Mouse (Mus musculus) hindbrain, embryonic 13.5 days (tissue): ENCODE measurements at regions not wholly inside any gene's neighbourhood (a gene's known extent, or its start where the extent isn't known, plus 50 kb on each side); places are given as distances from the start of the nearest gene placed in this dataset.
"Not testable (repeated sequence)": the region's sequence is repeated elsewhere in the genome, so short reads cannot be mapped to it uniquely, and the experiment has no call there.

ENCODE experiments used
- ATAC-seq: fragments of 200-750 bp; cut with Nextera tagmentation; 2 replicates; pipeline ENCODE4 v1.8.0; 2017; ENCODE audit warnings: moderate TSS enrichment; ENCODE audit not compliant: low FRiP score
- H3K27ac ChIP-seq: fragments of 300-500 bp; sonication (generic); 2 replicates; pipeline ENCODE4 v1.5.1; 2015; ENCODE audit warnings: inconsistent platforms, mild to moderate bottlenecking, moderate library complexity
- H3K27me3 ChIP-seq: fragments of 300-500 bp; sonication (generic); 2 replicates; pipeline ENCODE4 v1.6.1; 2015; ENCODE audit warnings: mild to moderate bottlenecking, inconsistent platforms
- H3K36me3 ChIP-seq: fragments of 300-500 bp; sonication (generic); 2 replicates; pipeline ENCODE4 v1.6.1; 2015; ENCODE audit warnings: mild to moderate bottlenecking, inconsistent platforms
- H3K4me1 ChIP-seq: fragments of 300-500 bp; sonication (generic); replicated peaks from 2 replicates; pipeline ENCODE4 v1.6.1; 2015; ENCODE audit warnings: inconsistent platforms
- H3K4me2 ChIP-seq: fragments of 300-500 bp; sonication (generic); 2 replicates; pipeline ENCODE4 v1.6.1; 2015; ENCODE audit warnings: inconsistent platforms, mild to moderate bottlenecking, moderate library complexity
- H3K4me3 ChIP-seq: fragments of 300-500 bp; sonication (generic); 2 replicates; pipeline ENCODE4 v1.5.1; 2015; ENCODE audit warnings: mild to moderate bottlenecking, inconsistent platforms
- H3K9ac ChIP-seq: fragments of 300-500 bp; sonication (generic); 2 replicates; pipeline ENCODE4 v1.6.1; 2015; ENCODE audit warnings: mild to moderate bottlenecking, inconsistent platforms
- H3K9me3 ChIP-seq: fragments of 300-500 bp; sonication (generic); 2 replicates; pipeline ENCODE4 v1.6.1; 2016; ENCODE audit warnings: inconsistent platforms
- whole genome bisulfite sequencing: fragments of 180-500 bp; shearing (Covaris S2); methylation state at CpG from one replicate; pipeline ENCODE4 v1.1.7; 2015; 5-methylcytosine and 5-hydroxymethylcytosine counted together

DNA sequence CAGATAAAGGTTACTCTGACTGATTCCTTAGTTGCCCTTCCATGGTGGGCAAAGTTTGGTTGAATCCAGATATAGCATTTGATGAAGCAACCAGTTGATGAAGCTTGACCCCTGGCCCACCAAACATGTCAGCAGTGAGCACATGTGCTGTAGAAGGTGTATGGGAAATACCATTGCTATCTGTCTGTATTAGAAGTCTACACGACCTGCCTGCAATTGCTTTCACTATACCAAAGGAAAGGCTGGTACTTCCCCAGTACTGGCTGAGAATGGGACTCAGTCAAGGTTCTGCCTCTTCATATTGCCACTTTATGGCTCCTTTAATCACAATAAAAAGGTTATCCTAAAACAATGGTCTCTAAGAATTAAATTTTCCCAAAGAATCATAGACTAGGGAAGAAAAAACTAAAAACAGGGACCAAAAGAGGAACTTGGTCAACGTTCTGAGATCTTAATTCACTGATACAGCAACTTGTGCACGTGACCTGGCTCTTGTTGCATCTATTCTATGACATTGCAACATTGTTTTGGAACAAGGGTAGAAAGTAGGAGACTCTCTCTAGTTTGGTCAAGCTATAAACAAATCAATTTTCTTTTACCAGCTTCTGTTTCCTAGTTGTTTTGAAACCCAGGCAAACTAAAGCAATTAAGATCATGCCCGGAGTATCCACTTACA, 284.0 kb downstream of the Rapgef2 start:
- H3K4me2 ChIP-seq: no peak overlapping the region

DNA sequence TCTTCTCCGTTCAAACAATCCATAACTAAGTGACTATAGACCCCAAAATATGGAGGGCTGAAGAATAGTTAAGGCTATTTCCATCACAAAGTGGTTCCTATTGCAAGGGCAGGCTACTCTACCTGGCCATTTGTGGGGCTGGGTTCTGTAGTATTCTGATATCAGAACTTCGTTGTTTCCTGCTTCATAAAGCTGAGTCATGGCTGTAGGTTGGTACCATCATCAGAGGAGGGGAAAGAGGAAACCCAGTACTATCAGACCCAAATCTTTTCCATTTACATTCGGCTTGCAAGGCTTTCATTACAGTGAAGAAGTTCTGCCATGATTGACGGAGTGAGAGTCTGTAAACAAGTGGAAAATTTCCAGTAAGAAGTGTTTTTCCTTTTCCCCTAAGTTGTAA, 284.6 kb downstream of the Rapgef2 start:
- no peaks in the 10 kb centered on the region for H3K4me1 ChIP-seq
- WGBS: 90% methylated on average over 4 of the region's 4 CpGs
- ATAC-seq: no peak

More for the DNA sequence above, 284.0 kb downstream of the Rapgef2 start:
- WGBS: 84% methylated on average over 4 of the region's 4 CpGs
- no peak for ATAC-seq
- no peak overlapping the region for H3K27ac ChIP-seq
- no peaks in the 10 kb centered on the region for H3K4me1 ChIP-seq
- no peaks in the 10 kb centered on the region for H3K9me3 ChIP-seq
- no peak overlapping the region for H3K9ac ChIP-seq
- no peaks in the 10 kb centered on the region for H3K27me3 ChIP-seq
- H3K4me3 ChIP-seq: no peak overlapping the region
- no peaks in the 10 kb centered on the region for H3K36me3 ChIP-seq

DNA sequence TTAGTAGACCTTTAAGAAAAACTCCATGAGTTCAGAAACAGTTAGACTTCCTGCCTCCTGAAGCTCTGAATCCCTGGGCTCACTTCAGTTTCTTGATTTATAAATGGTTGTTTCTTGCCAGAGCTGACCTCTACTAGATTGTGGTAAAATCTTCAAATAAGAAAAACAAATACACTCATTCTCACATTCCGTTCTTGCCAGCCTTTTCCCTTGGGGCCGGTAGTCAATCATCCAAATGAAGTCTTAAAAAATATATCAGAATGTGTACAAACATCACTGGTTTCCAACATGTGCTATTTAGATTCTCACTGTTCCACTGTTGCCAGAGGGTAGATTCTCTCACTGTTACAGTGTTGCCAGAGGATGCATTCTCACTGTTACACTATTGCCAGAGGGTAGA, 286.0 kb downstream of the Rapgef2 start:
- WGBS: 72% methylated on average over 2 of the region's 2 CpGs
- Histone ChIP-seq H3K27me3 (no peaks in the 10 kb centered on the region), H3K4me1 (no peaks in the 10 kb centered on the region), H3K4me3 (no peak overlapping the region), H3K4me2 (no peak overlapping the region), H3K36me3 (no peaks in the 10 kb centered on the region), H3K9me3 (no peaks in the 10 kb centered on the region), H3K9ac (no peak overlapping the region), H3K27ac (no peak overlapping the region)
- no peak for ATAC-seq

More for the DNA sequence above, 284.6 kb downstream of the Rapgef2 start:
- no peak overlapping the region for H3K9ac ChIP-seq
- no peak overlapping the region for H3K27ac ChIP-seq
- no peak overlapping the region for H3K4me2 ChIP-seq
- H3K4me3 ChIP-seq: no peak overlapping the region
- H3K9me3 ChIP-seq: no peaks in the 10 kb centered on the region
- H3K36me3 ChIP-seq: no peaks in the 10 kb centered on the region
- H3K27me3 ChIP-seq: no peaks in the 10 kb centered on the region

DNA sequence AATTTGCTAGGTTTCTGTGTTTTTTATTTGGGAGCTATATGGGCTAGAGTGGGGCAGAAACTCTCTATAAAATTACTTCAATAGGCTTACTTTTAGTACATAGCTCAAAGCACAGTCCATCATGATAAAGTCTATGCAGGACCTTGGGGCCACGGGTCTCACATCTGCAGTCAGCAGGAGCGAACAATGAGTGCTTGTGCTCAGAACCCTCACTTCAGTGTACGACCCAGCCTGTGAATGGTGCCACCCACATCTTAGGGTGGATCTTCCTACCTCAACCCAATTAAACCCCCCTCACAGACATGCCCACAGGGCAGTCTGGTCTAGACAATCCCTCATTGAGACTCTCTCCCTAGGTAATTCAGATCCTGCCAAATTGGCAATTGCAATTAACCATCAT, 286.5 kb downstream of the Rapgef2 start:
- Histone ChIP-seq H3K27ac (no peak overlapping the region), H3K27me3 (no peaks in the 10 kb centered on the region), H3K4me2 (no peak overlapping the region), H3K4me1 (no peaks in the 10 kb centered on the region), H3K9me3 (no peaks in the 10 kb centered on the region), H3K36me3 (no peaks in the 10 kb centered on the region), H3K4me3 (no peak overlapping the region), H3K9ac (no peak overlapping the region)
- 79% methylated on average over 3 of the region's 3 CpGs for WGBS
- ATAC-seq: no peak

- Histone ChIP-seq H3K27me3 (no peaks in the 10 kb centered on the region), H3K4me2 (no peak overlapping the region), H3K9me3 (no peaks in the 10 kb centered on the region), H3K36me3 (no peaks in the 10 kb centered on the region), H3K4me3 (no peak overlapping the region), H3K27ac (no peak overlapping the region), H3K9ac (no peak overlapping the region), H3K4me1 (no peaks in the 10 kb centered on the region)
- ATAC-seq: no peak
- 74% methylated on average over 2 of the region's 2 CpGs for WGBS
Measured at GRCm38 (mm10) chr3:78988120-78988519, 298.2 kb downstream of the Rapgef2 start.

GRCm38 (mm10) chr3:78986726-78987125, 299.6 kb downstream of the Rapgef2 start:
- no peak overlapping the region for H3K4me2 ChIP-seq
- no peaks in the 10 kb centered on the region for H3K27me3 ChIP-seq
- H3K36me3 ChIP-seq: no peaks in the 10 kb centered on the region
- WGBS: 87% methylated on average over 7 of the region's 7 CpGs
- H3K4me3 ChIP-seq: no peak overlapping the region
- no peaks in the 10 kb centered on the region for H3K4me1 ChIP-seq
- ATAC-seq: no peak
- no peaks in the 10 kb centered on the region for H3K9me3 ChIP-seq
- H3K27ac ChIP-seq: no peak overlapping the region
- no peak overlapping the region for H3K9ac ChIP-seq

DNA sequence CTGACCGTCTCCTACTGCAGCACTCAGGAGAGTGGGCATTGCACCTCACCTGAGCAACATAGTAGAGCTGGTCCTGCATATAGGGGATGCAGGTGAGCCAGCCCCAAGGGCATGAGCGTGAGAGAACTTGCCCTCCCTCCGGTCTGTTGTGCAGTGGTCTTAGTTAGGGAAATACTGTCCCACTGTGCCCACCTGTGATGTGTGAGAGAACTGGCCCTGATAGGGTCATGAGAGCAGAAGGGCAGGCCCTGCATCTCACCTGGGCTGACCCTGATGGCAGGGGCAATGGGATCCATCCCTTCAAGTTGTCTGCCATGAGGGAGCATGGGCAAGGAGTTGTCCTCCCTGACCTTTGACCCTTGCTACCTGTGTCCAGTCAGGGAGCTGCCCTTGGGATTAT, 305.3 kb downstream of the Rapgef2 start:
- H3K4me3 ChIP-seq: no peak overlapping the region
- H3K9ac ChIP-seq: no peak overlapping the region
- H3K27ac ChIP-seq: no peak overlapping the region
- no peak overlapping the region for H3K4me2 ChIP-seq
- no peaks in the 10 kb centered on the region for H3K36me3 ChIP-seq
- no peaks in the 10 kb centered on the region for H3K4me1 ChIP-seq
- WGBS: 80% methylated on average over 3 of the region's 3 CpGs
- no peaks in the 10 kb centered on the region for H3K27me3 ChIP-seq
- no peaks in the 10 kb centered on the region for H3K9me3 ChIP-seq
- no peak for ATAC-seq

DNA sequence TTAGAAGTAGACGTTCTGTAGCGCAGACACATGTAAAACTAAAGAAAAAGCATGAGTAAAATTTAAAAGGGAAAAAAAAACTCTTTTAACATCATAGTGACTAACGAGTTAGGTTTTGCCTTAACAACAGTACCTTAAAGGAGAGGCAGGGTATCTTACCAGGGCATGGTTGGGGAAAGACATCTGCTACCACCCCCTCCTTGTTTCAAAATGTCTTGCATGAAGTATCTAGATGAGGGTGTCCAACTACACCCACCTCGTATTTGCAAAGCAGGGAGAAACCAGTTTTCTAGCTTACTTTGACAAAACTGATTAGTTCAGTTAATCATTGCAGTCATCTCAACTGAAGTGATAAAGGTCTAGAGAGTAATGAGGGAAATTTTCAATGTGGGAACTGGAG, 307.5 kb downstream of the Rapgef2 start:
- Histone ChIP-seq H3K4me1 (no peaks in the 10 kb centered on the region), H3K9ac (no peak overlapping the region), H3K27ac (no peak overlapping the region), H3K4me3 (no peak overlapping the region), H3K9me3 (no peaks in the 10 kb centered on the region), H3K36me3 (no peaks in the 10 kb centered on the region), H3K27me3 (no peaks in the 10 kb centered on the region), H3K4me2 (no peak overlapping the region)
- 93% methylated on average over 4 of the region's 4 CpGs for WGBS
- no peak for ATAC-seq

DNA sequence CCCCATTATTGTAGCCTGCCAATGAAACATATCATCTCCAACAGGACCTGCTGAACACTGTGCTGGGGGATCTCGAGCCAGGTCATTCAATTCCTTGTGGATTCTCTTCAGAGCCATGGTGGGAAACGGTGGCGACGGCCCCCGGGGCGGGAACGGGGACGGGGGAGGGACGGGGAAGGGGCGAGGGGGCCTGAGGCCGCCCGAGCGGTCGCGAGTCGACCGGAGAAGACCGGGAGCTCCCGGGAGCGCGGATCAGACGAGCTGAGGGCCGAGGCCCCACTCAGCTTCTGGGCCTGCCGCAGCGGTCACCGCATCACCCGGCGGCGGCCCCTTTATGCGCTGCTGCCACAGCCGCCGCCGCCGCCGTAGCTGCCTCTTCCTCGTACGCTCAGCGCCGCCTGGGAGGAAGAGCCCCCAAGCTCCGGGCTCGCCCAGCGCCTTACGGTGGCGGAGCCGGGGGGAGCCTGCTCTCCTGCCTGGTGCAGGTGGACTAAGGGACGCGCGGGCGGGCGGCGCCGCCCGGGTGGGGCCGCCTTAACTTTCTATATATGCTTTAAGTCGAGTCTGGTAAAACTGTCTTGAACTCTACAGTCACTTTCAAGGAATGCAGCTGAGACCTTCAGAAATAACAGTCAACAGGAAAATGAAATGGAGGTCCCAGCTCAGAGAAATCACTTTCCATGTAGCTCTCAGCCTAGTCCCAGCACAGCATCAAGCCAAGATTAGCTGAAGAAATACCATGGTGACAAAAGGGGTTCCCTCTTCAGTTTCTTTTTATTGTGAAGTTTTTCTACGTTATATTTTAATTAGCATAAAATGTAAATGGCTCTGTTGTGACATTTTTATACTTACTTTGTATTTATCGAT, 319.4 kb downstream of the Rapgef2 start:
- WGBS: 5% methylated on average over 29 of the region's 57 CpGs
- peak; percentile 91 for ATAC-seq

DNA sequence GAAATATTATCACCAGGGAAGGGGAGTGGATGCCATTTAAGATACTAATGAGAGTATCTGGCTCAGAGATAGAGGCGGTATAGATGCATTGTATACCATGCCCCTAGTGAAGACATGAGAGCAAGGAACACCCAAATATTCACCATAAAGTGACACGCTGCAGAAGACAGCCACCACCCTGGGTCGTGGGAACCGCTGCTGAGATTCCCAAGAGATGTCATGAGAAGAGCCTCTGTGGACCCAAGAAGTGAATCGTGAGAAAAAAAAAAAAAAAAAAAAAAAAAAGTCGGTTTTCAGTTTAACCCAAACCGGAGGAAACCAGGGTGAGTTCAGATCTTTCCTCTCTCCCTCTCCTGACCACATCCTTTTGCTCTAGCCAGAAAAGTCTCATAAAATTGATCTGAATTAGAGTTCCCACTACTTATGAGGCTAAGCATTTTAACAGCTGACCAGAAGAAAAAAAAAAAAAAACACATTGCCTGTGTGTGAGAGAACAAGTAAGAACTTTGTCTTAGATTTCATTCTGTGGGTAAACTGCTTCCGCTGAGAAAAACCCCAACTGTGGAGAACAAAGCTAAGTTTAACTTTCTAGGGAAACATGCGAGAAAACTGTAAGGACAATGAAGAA, 322.0 kb downstream of the Rapgef2 start:
- Histone ChIP-seq H3K9ac (no peak overlapping the region), H3K4me1 (no peaks in the 10 kb centered on the region), H3K9me3 (no peaks in the 10 kb centered on the region), H3K36me3 (no peaks in the 10 kb centered on the region), H3K4me3 (no peak overlapping the region), H3K4me2 (no peak overlapping the region), H3K27me3 (no peaks in the 10 kb centered on the region; the same call in 1 of the 2 replicates), H3K27ac (no peak overlapping the region)
- no peak for ATAC-seq
- WGBS: 88% methylated on average over 9 of the region's 9 CpGs

More for the DNA sequence above, 319.4 kb downstream of the Rapgef2 start:
- peak overlapping the region; percentile 49 for H3K4me3 ChIP-seq
- peak overlapping the region; percentile 76 for H3K9ac ChIP-seq
- H3K36me3 ChIP-seq, H3K4me1 ChIP-seq, H3K27me3 ChIP-seq, H3K27ac ChIP-seq, H3K9me3 ChIP-seq: not testable (repeated sequence)
- H3K4me2 ChIP-seq: peak overlapping the region; percentile 68

- Histone ChIP-seq H3K27me3 (no peaks in the 10 kb centered on the region; the same call in 1 of the 2 replicates), H3K9ac (no peak overlapping the region), H3K36me3 (no peaks in the 10 kb centered on the region), H3K27ac (no peak overlapping the region), H3K4me2 (no peak overlapping the region), H3K4me1 (no peaks in the 10 kb centered on the region), H3K9me3 (no peaks in the 10 kb centered on the region), H3K4me3 (no peak overlapping the region)
- peak; percentile 69 for ATAC-seq
- 11% methylated on average over 1 of the region's 1 CpGs for WGBS
Measured at GRCm38 (mm10) chr3:78958781-78959180, 327.5 kb downstream of the Rapgef2 start.

DNA sequence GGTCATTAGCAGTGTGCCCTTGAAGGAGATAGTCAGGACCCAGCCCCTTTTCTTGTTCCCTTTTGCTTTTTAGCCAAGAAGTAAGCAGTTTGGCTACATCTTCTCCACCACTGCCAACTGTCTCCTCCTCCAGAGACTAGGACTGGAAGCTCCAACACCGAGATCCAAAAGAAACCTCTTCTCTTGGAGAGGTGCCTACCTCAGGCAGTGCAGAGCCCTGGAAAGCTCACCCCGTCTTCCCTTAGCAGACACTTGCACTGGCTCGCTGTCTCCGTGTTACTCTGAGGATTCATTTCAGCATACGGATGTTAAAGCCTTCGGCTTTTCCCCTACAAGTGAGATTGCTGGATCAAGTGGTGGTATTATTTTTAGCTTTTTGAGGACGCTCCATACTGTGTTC, 331.0 kb downstream of the Rapgef2 start:
- no peaks in the 10 kb centered on the region for H3K27me3 ChIP-seq
- H3K9me3 ChIP-seq: no peaks in the 10 kb centered on the region
- H3K36me3 ChIP-seq: no peaks in the 10 kb centered on the region
- no peak overlapping the region for H3K4me3 ChIP-seq
- ATAC-seq: no peak
- no peak overlapping the region for H3K4me2 ChIP-seq
- H3K27ac ChIP-seq: no peak overlapping the region
- H3K9ac ChIP-seq: no peak overlapping the region
- no peaks in the 10 kb centered on the region for H3K4me1 ChIP-seq
- 90% methylated on average over 7 of the region's 7 CpGs for WGBS
